Mouse (Mus musculus): ENCODE measurements at regions not wholly inside any gene's neighbourhood (a gene's known extent, or its start where the extent isn't known, plus 50 kb on each side); places are given as distances from the start of the nearest gene placed in this dataset.

- no peak for DNase-seq
Observed at GRCm38 (mm10) chr1:164622946-164623345, 164.8 kb upstream of the Atp1b1 start.

GRCm38 (mm10) chr1:164622417-164622816 lies 164.3 kb upstream of the Atp1b1 start:
- no peak for DNase-seq

- no peak for DNase-seq
Observed at GRCm38 (mm10) chr1:164620129-164620528, 162.0 kb upstream of the Atp1b1 start.

- DNase-seq, result no peak
Observed at GRCm38 (mm10) chr1:164617871-164618270, 159.7 kb upstream of the Atp1b1 start.

- no peak for DNase-seq
Observed at GRCm38 (mm10) chr1:164607061-164607460, 148.9 kb upstream of the Atp1b1 start.

- DNase-seq, result no peak
Observed at GRCm38 (mm10) chr1:164606141-164606754, 148.1 kb upstream of the Atp1b1 start.

- DNase-seq, result no peak
Observed at GRCm38 (mm10) chr1:164603433-164603832, 145.3 kb upstream of the Atp1b1 start.

GRCm38 (mm10) chr1:164602568-164602967 lies 144.4 kb upstream of the Atp1b1 start:
- no peak for DNase-seq

GRCm38 (mm10) chr1:164590205-164590613 lies 132.1 kb upstream of the Atp1b1 start:
- DNase-seq, result no peak

- no peak for DNase-seq
Observed at GRCm38 (mm10) chr1:164586066-164586989, 128.2 kb upstream of the Atp1b1 start.

GRCm38 (mm10) chr1:164576856-164577489 lies 118.8 kb upstream of the Atp1b1 start:
- no peak for DNase-seq

- no peak for DNase-seq
Observed at GRCm38 (mm10) chr1:164573639-164574038, 115.5 kb upstream of the Atp1b1 start.

GRCm38 (mm10) chr1:164572183-164572582 lies 114.0 kb upstream of the Atp1b1 start:
- DNase-seq, result no peak

GRCm38 (mm10) chr1:164571496-164572078 lies 113.4 kb upstream of the Atp1b1 start:
- DNase-seq, result peak; percentile 23

- no peak for DNase-seq
Observed at GRCm38 (mm10) chr1:164564847-164565246, 106.7 kb upstream of the Atp1b1 start.

GRCm38 (mm10) chr1:164559546-164560228 lies 101.5 kb upstream of the Atp1b1 start:
- DNase-seq, result no peak

GRCm38 (mm10) chr1:164552658-164553057 lies 94.5 kb upstream of the Atp1b1 start:
- DNase-seq, result no peak

- DNase-seq, result no peak
Observed at GRCm38 (mm10) chr1:164551019-164551418, 92.9 kb upstream of the Atp1b1 start.

GRCm38 (mm10) chr1:164550596-164550995 lies 92.4 kb upstream of the Atp1b1 start:
- peak; percentile 52 for DNase-seq

- no peak for DNase-seq
Observed at GRCm38 (mm10) chr1:164548071-164548470, 89.9 kb upstream of the Atp1b1 start.

- no peak for DNase-seq
Observed at GRCm38 (mm10) chr1:164545843-164546242, 87.7 kb upstream of the Atp1b1 start.

GRCm38 (mm10) chr1:164543045-164543803 lies 85.1 kb upstream of the Atp1b1 start:
- DNase-seq, result peak; percentile 8
